Mouse (Mus musculus) gastrocnemius, postnatal 25 days (tissue): ENCODE results near the gene Pom121l2. TPM values are rescaled to one million over a fixed set of nuclear protein-coding genes. Genes with fewer than 3 reads are reported as not detected.

Experiments used
- microRNA-seq, 2 experiments: library from miRNA; unstranded; fragments of <30 nt; microRNA quantifications; one replicate each; pipeline ENCODE4 v1.2.0; 2021; ENCODE audit warnings: borderline replicate concordance in 2 of 2
- total RNA-seq, 2 experiments: library from RNA; stranded (reverse); gene quantifications; 1 replicate in 1 of 2; 2 replicates in 1 of 2; pipeline ENCODE4 v1.2.3; 2021

The Pom121l2 gene
- total RNA-seq, 2 experiments from 2014 or later: not detected

Small RNA genes lying within 50 kb of the gene (microRNA-seq; reads per million reads assigned to microRNA genes)
- gene Gm44390: 0 reads per million in 2 experiments

Other genes starting within 250 kb of the Pom121l2 start
- 1 to 10 TPM; 1.2 to 4.0 TPM for gene Hist1h4j, start 246.1 kb upstream of the Pom121l2 start, total RNA-seq
- 10 to 100 TPM; 31.9 to 37.5 TPM for gene Hist1h4k, start 230.7 kb upstream of the Pom121l2 start, total RNA-seq
- 1 to 10 TPM; 2.7 to 6.4 TPM for gene Hist1h2ak, start 227.4 kb upstream of the Pom121l2 start, total RNA-seq
- 1 to 10 TPM; 5.1 to 9.0 TPM for gene Hist1h2bn, start 227.1 kb upstream of the Pom121l2 start, total RNA-seq
- 1 to 10 TPM; 3.9 to 9.2 TPM for gene Hist1h1b, start 200.6 kb upstream of the Pom121l2 start, total RNA-seq
- 10 to 100 TPM; 20.0 to 23.8 TPM for gene Hist1h3i, start 197.8 kb upstream of the Pom121l2 start, total RNA-seq
- gene Hist1h2an, start 194.0 kb upstream of the Pom121l2 start, total RNA-seq: 1 to 10 TPM; 1.0 to 2.4 TPM
- 1 to 10 TPM; 5.3 to 6.0 TPM for gene Hist1h2bp, start 193.7 kb upstream of the Pom121l2 start, total RNA-seq
- gene Hist1h2bq, start 171.0 kb upstream of the Pom121l2 start, total RNA-seq: 10 to 100 TPM; 18.0 to 21.3 TPM
- 10 to 100 TPM in 1 of 2 experiments, not detected in 1; 24.7 TPM for gene Hist1h2ao, start 170.7 kb upstream of the Pom121l2 start, total RNA-seq
- gene Hist1h4m, start 169.4 kb upstream of the Pom121l2 start, total RNA-seq: 10 to 100 TPM; 49.0 to 65.1 TPM
- 10 to 100 TPM; 14.1 to 20.2 TPM for gene Hist1h4n, start 149.0 kb upstream of the Pom121l2 start, total RNA-seq
- gene Hist1h2ap, start 147.7 kb upstream of the Pom121l2 start, total RNA-seq: 10 to 100 TPM in 1 of 2 experiments, not detected in 1; 17.0 TPM
- gene Hist1h2br, start 147.5 kb upstream of the Pom121l2 start, total RNA-seq: 10 to 100 TPM; 17.7 to 21.3 TPM
- gene Zfp184, start 36.1 kb upstream of the Pom121l2 start, total RNA-seq: under 1 TPM; 0.26 to 0.54 TPM
- gene Prss16, start 28.5 kb downstream of the Pom121l2 start, total RNA-seq: not detected
- 1 to 10 TPM; 2.9 to 7.7 TPM for gene Hist1h2ah, start 54.4 kb downstream of the Pom121l2 start, total RNA-seq
- 10 to 100 TPM; 13.9 to 29.0 TPM for gene Hist1h2bk, start 54.7 kb downstream of the Pom121l2 start, total RNA-seq
- 10 to 100 TPM; 30.9 to 31.7 TPM for gene Hist1h4i, start 60.2 kb downstream of the Pom121l2 start, total RNA-seq
- 10 to 100 TPM in 1 of 2 experiments, 1 to 10 TPM in 1; 3.5 to 16.1 TPM for gene Hist1h2ag, start 61.8 kb downstream of the Pom121l2 start, total RNA-seq
- 10 to 100 TPM in 1 of 2 experiments, 1 to 10 TPM in 1; 5.3 to 14.5 TPM for gene Hist1h2bj, start 62.0 kb downstream of the Pom121l2 start, total RNA-seq
- not detected for gene Vmn1r188, start 103.2 kb downstream of the Pom121l2 start, total RNA-seq
- not detected for gene Vmn1r189, start 124.6 kb downstream of the Pom121l2 start, total RNA-seq
- not detected for gene Vmn1r191, start 202.8 kb downstream of the Pom121l2 start, total RNA-seq
- not detected for gene Vmn1r192, start 209.9 kb downstream of the Pom121l2 start, total RNA-seq
- gene Vmn1r193, start 242.0 kb downstream of the Pom121l2 start, total RNA-seq: not detected